Mouse (Mus musculus): ENCODE measurements at regions not wholly inside any gene's neighbourhood (a gene's known extent, or its start where the extent isn't known, plus 50 kb on each side); places are given as distances from the start of the nearest gene placed in this dataset.

DNA sequence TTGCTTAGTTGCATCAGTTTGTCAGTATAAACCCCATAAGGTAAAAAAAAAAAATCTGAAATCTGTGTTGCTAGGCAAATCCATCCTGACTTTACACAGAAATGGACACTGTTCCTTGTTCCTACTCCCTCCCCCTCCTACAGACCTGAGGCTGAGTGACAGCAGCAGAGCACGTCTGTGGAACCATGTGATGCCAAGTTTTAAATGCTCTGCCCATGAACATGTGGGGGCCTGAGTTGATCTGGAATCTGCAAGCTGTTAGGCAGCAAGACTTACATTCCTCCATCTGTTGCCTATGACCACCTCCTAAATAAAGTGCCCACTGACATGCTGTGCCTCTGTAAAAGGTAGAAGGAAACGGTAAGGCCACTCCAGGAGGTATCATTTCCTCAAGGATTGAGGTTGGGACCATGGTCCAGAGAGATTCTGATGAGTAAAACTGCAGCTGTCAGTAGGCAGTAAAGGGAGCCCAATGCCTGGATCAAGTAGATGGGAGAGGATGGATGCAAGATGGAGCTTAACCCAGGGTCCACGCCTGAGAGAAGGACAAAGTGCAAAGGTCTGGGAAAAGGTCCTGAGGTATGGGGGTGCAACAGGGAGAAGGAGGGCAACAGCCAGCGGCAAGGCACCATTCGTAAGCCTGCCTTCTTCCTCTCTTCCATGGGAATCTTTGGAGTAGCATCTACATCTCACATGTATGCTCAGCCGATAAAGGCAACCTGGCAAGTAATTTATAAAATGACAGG, 264.0 kb upstream of the Hnrnpa3 start:
- TF ChIP-seq CTCF (IDR thresholded peaks at IDR 0.05; ENCODE audit: borderline replicate concordance, insufficient read depth, low read depth, low read length) (no peak), POLR2A (IDR thresholded peaks at IDR 0.05; ENCODE audit: borderline replicate concordance, insufficient read depth, low read length) (no peak)
